Mouse (Mus musculus) midbrain, postnatal 0 days (tissue): Measurements from ENCODE around the gene Sash3. TPM values are rescaled to one million over a fixed set of nuclear protein-coding genes. Genes with fewer than 3 reads are reported as not detected.
A peak's percentile ranks its signal among the peaks of the same experiment; 100 is the strongest.
"Not testable (repeated sequence)": the region's sequence is repeated elsewhere in the genome, so short reads cannot be mapped to it uniquely, and the experiment has no call there.

Source experiments
- ATAC-seq: fragments of 200-750 bp; cut with Nextera tagmentation; 2 replicates; pipeline ENCODE4 v1.8.0; 2017; ENCODE audit warnings: moderate number of reproducible peaks, mild to moderate bottlenecking, moderate TSS enrichment, moderate library complexity; ENCODE audit not compliant: low FRiP score
- DNase-seq: peaks from one replicate; pipeline ENCODE4 v3.0.0-alpha.2; 2015; ENCODE audit warnings: low spot score
- H3K27ac ChIP-seq: fragments of 300-500 bp; sonication (generic); 2 replicates; pipeline ENCODE4 v1.5.1; 2014; ENCODE audit warnings: low read depth, mild to moderate bottlenecking, low read length, mixed read lengths
- H3K27me3 ChIP-seq: fragments of 300-500 bp; sonication (generic); 2 replicates; pipeline ENCODE4 v1.6.1; 2014; ENCODE audit warnings: low read length, control low read depth, mixed read lengths; ENCODE audit not compliant: insufficient read depth
- H3K36me3 ChIP-seq: fragments of 300-500 bp; sonication (generic); 2 replicates; pipeline ENCODE4 v1.6.1; 2014; ENCODE audit warnings: low read length, control low read depth, mixed read lengths; ENCODE audit not compliant: insufficient read depth
- H3K4me1 ChIP-seq: fragments of 300-500 bp; sonication (generic); 2 replicates; pipeline ENCODE4 v1.6.1; 2014; ENCODE audit warnings: mild to moderate bottlenecking, control low read depth, antibody characterized with exemption, low read length, mixed read lengths; ENCODE audit not compliant: insufficient read depth
- H3K4me2 ChIP-seq: fragments of 300-500 bp; sonication (generic); 2 replicates; pipeline ENCODE4 v1.6.1; 2014; ENCODE audit warnings: low read depth, mild to moderate bottlenecking, low read length, mixed read lengths; ENCODE audit not compliant: poor library complexity, severe bottlenecking
- H3K4me3 ChIP-seq: fragments of 300-500 bp; sonication (generic); 2 replicates; pipeline ENCODE4 v1.5.1; 2014; ENCODE audit warnings: low read depth, mild to moderate bottlenecking, low read length, moderate library complexity
- H3K9ac ChIP-seq: fragments of 300-500 bp; sonication (generic); replicated peaks from 2 replicates; pipeline ENCODE4 v1.6.1; 2014; ENCODE audit warnings: mild to moderate bottlenecking, low read length, moderate library complexity, mixed read lengths; ENCODE audit not compliant: poor library complexity, severe bottlenecking
- H3K9me3 ChIP-seq: fragments of 300-500 bp; sonication (generic); 2 replicates; pipeline ENCODE4 v1.6.1; 2016; ENCODE audit warnings: low read length, control low read depth
- CTCF ChIP-seq: IDR thresholded peaks from 2 replicates; pipeline ENCODE4 v1.5.1; 2016; ENCODE audit warnings: antibody characterized with exemption, mild to moderate bottlenecking
- WGBS: fragments of 180-500 bp; shearing (Covaris S2); extraction: QIAGEN DNeasy Blood & Tissue Kit; methylation state at CpG from one replicate; pipeline ENCODE4 v1.1.7; 2014; 5-methylcytosine and 5-hydroxymethylcytosine counted together
- polyA plus RNA-seq: library from polyadenylated mRNA; unstranded; fragments of >200 nt; fragmentation: Nextera tagmentation; extraction: Ambion mirVana; gene quantifications from 2 replicates; pipeline ENCODE4 v1.2.1, GENCODE M21; 2015
- total RNA-seq: library from RNA; depleted of rRNA; stranded (reverse); fragments of >200 nt; gene quantifications from 2 replicates; pipeline ENCODE4 v1.2.3, GENCODE M21; 2014; rRNA removed

Sash3 gene
- total and polyA plus RNA-seq, 2 experiments from 2014 or later = 0.22 to 1.0 TPM

- H3K9me3 ChIP-seq = no peaks in the 10 kb centered on the region
- H3K27me3 ChIP-seq = no peaks in the 10 kb centered on the region
- ATAC-seq = no peak
- H3K27ac ChIP-seq = no peak overlapping the region
- no peak overlapping the region for H3K9ac ChIP-seq
- 59% methylated on average over 4 of the region's 4 CpGs for WGBS
- no peak overlapping the region for H3K4me2 ChIP-seq
- TF ChIP-seq CTCF = no peak
- H3K4me1 ChIP-seq = no peaks in the 10 kb centered on the region
- no peak overlapping the region for H3K4me3 ChIP-seq
- no peak for DNase-seq
- no peaks in the 10 kb centered on the region for H3K36me3 ChIP-seq
Observed at GRCm38 (mm10) chrX:48202995-48203394, 56.8 kb downstream of the Sash3 start.

GRCm38 (mm10) chrX:48203763-48204162 lies 57.5 kb downstream of the Sash3 start:
- Histone ChIP-seq H3K4me3 (no peak overlapping the region), H3K9ac (no peak overlapping the region), H3K27ac (no peak overlapping the region), H3K27me3 (no peaks in the 10 kb centered on the region), H3K36me3 (no peaks in the 10 kb centered on the region), H3K9me3 (no peaks in the 10 kb centered on the region), H3K4me1 (no peaks in the 10 kb centered on the region), H3K4me2 (no peak overlapping the region)
- WGBS = 79% methylated on average over 7 of the region's 7 CpGs
- ATAC-seq (no peak), DNase-seq (no peak)
- no peak for TF ChIP-seq CTCF

GRCm38 (mm10) chrX:48204469-48204868 lies 58.2 kb downstream of the Sash3 start:
- ATAC-seq (no peak), DNase-seq (no peak)
- Histone ChIP-seq H3K27me3 (no peaks in the 10 kb centered on the region), H3K4me3 (no peak overlapping the region), H3K4me2 (no peak overlapping the region), H3K9ac (no peak overlapping the region), H3K9me3 (no peaks in the 10 kb centered on the region), H3K27ac (no peak overlapping the region), H3K4me1 (no peaks in the 10 kb centered on the region), H3K36me3 (no peaks in the 10 kb centered on the region)
- 77% methylated on average over 6 of the region's 6 CpGs for WGBS
- TF ChIP-seq CTCF = no peak

- Histone ChIP-seq H3K9ac (peak overlapping the region; percentile 64), H3K4me1 (no peaks in the 10 kb centered on the region), H3K27ac (peak overlapping the region; percentile 68), H3K9me3 (no peaks in the 10 kb centered on the region), H3K4me3 (peak overlapping the region; percentile 63), H3K4me2 (peak overlapping the region; percentile 54), H3K27me3 (no peaks in the 10 kb centered on the region), H3K36me3 (no peaks in the 10 kb centered on the region)
- peak; percentile 32 for DNase-seq
- peak; percentile 87 for ATAC-seq
- no peak for TF ChIP-seq CTCF
- WGBS = 12% methylated on average over 33 of the region's 36 CpGs
Observed at GRCm38 (mm10) chrX:48207761-48208487, 61.7 kb downstream of the Sash3 start.

GRCm38 (mm10) chrX:48208519-48209185 lies 62.4 kb downstream of the Sash3 start, which contains the start of gene Zdhhc9:
Gene Zdhhc9, minus strand, starts transcription at chrX:48208878.
- WGBS = 21% methylated on average over 33 of the region's 34 CpGs
- no peaks in the 10 kb centered on the region for H3K4me1 ChIP-seq
- H3K27ac ChIP-seq = peak within 1 kb of the TSS; percentile 68
- ATAC-seq (peak; percentile 99), DNase-seq (peak; percentile 94)
- no peak for TF ChIP-seq CTCF
- peak within 1 kb of the TSS; percentile 54 for H3K4me2 ChIP-seq
- H3K36me3 ChIP-seq = no peaks in the 10 kb centered on the region
- H3K4me3 ChIP-seq = peak within 1 kb of the TSS; percentile 63
- peak within 1 kb of the TSS; percentile 64 for H3K9ac ChIP-seq
- H3K27me3 ChIP-seq = no peaks in the 10 kb centered on the region
- H3K9me3 ChIP-seq = no peaks in the 10 kb centered on the region

- not testable (repeated sequence) for ATAC-seq, H3K27ac ChIP-seq
- WGBS = 95% methylated on average over 2 of the region's 4 CpGs
Observed at GRCm38 (mm10) chrX:48209746-48210145, 63.5 kb downstream of the Sash3 start.

More at GRCm38 (mm10) chrX:48209746-48210145, 63.5 kb downstream of the Sash3 start:
- H3K4me2 ChIP-seq, DNase-seq, H3K9ac ChIP-seq, H3K4me3 ChIP-seq, H3K9me3 ChIP-seq, H3K4me1 ChIP-seq, H3K36me3 ChIP-seq, H3K27me3 ChIP-seq: not testable (repeated sequence)

Other genes with a start within 250 kb of the Sash3 start
- gene Ocrl, start 234.0 kb upstream of the Sash3 start, total RNA-seq = 38.8 and 48.9 TPM in 2 replicates
- 28.1 and 30.9 TPM in 2 replicates for gene Ocrl, start 234.0 kb upstream of the Sash3 start, polyA plus RNA-seq
- 5.9 and 9.2 TPM in 2 replicates for gene Apln, start 111.6 kb upstream of the Sash3 start, total RNA-seq
- 1.0 and 1.3 TPM in 2 replicates for gene Apln, start 111.6 kb upstream of the Sash3 start, polyA plus RNA-seq
- gene Xpnpep2, start 37.7 kb upstream of the Sash3 start, total RNA-seq = 3.3 and 6.3 TPM in 2 replicates
- gene Xpnpep2, start 37.7 kb upstream of the Sash3 start, polyA plus RNA-seq = 0.79 and 0.85 TPM in 2 replicates
- gene Zdhhc9, start 62.4 kb downstream of the Sash3 start, total RNA-seq = 43.0 and 45.2 TPM in 2 replicates
- gene Zdhhc9, start 62.4 kb downstream of the Sash3 start, polyA plus RNA-seq = 5.0 and 7.2 TPM in 2 replicates
- gene Utp14a, start 110.4 kb downstream of the Sash3 start, total RNA-seq = 5.8 and 8.2 TPM in 2 replicates
- 9.0 and 9.4 TPM in 2 replicates for gene Utp14a, start 110.4 kb downstream of the Sash3 start, polyA plus RNA-seq
- gene Bcorl1, start 194.9 kb downstream of the Sash3 start, total RNA-seq = 10.5 and 13.5 TPM in 2 replicates
- gene Bcorl1, start 194.9 kb downstream of the Sash3 start, polyA plus RNA-seq = 4.6 and 4.7 TPM in 2 replicates